Mouse (Mus musculus) ES-Bruce4 (cell line): ENCODE measurements around the gene Itga2. TPM values are rescaled to one million over a fixed set of nuclear protein-coding genes. Genes with fewer than 3 reads are reported as not detected.
A peak's percentile ranks its signal among the peaks of the same experiment; 100 is the strongest.

Experiments
- H3K27ac ChIP-seq: 2 replicates; pipeline ENCODE4 v1.5.1; 2012; ENCODE audit warnings: low read length, inconsistent platforms; ENCODE audit not compliant: insufficient read depth
- H3K27me3 ChIP-seq: 2 replicates; pipeline ENCODE4 v1.6.1; 2012; ENCODE audit warnings: mild to moderate bottlenecking, low read length, inconsistent platforms; ENCODE audit not compliant: control insufficient read depth, poor library complexity, insufficient read depth, severe bottlenecking
- H3K36me3 ChIP-seq: 2 replicates; pipeline ENCODE4 v1.6.1; 2012; ENCODE audit warnings: inconsistent platforms, mild to moderate bottlenecking, low read length, moderate library complexity; ENCODE audit not compliant: control insufficient read depth, poor library complexity, insufficient read depth, severe bottlenecking
- H3K4me1 ChIP-seq: one replicate; pipeline ENCODE4 v1.8.1; 2011; ENCODE audit warnings: low read length; ENCODE audit not compliant: control insufficient read depth, insufficient read depth
- H3K4me3 ChIP-seq: 2 replicates; pipeline ENCODE4 v1.5.1; 2011; ENCODE audit warnings: low read depth, mild to moderate bottlenecking, low read length
- H3K9ac ChIP-seq: 2 replicates; pipeline ENCODE4 v1.6.1; 2012; ENCODE audit warnings: low read depth, mild to moderate bottlenecking, inconsistent platforms; ENCODE audit not compliant: poor library complexity, severe bottlenecking
- H3K9me3 ChIP-seq: replicated peaks from 2 replicates; pipeline ENCODE4 v1.6.1; 2012; ENCODE audit warnings: mild to moderate bottlenecking, low read length, inconsistent platforms; ENCODE audit not compliant: control insufficient read depth, poor library complexity, insufficient read depth, severe bottlenecking
- CTCF ChIP-seq: IDR thresholded peaks from one replicate; pipeline ENCODE4 v1.8.1; 2011; ENCODE audit warnings: low read depth, low read length
- EP300 ChIP-seq: IDR thresholded peaks from 2 replicates; pipeline ENCODE4 v1.6.1; 2011; ENCODE audit warnings: low read depth, low read length; ENCODE audit not compliant: insufficient read depth
- POLR2A ChIP-seq: IDR thresholded peaks from one replicate; pipeline ENCODE4 v1.8.1; 2011; ENCODE audit warnings: low read length; ENCODE audit not compliant: insufficient read depth
- polyA plus RNA-seq: library from polyadenylated mRNA; stranded (reverse); fragments of >200 nt; gene quantifications from 2 replicates; pipeline ENCODE4 v1.2.4, GENCODE M21; 2011; ENCODE audit warnings: low read depth; ENCODE audit not compliant: missing spikeins, insufficient read depth, insufficient read length

Itga2 gene
- polyA plus RNA-seq, 1 experiment = 0.16 TPM

DNA sequence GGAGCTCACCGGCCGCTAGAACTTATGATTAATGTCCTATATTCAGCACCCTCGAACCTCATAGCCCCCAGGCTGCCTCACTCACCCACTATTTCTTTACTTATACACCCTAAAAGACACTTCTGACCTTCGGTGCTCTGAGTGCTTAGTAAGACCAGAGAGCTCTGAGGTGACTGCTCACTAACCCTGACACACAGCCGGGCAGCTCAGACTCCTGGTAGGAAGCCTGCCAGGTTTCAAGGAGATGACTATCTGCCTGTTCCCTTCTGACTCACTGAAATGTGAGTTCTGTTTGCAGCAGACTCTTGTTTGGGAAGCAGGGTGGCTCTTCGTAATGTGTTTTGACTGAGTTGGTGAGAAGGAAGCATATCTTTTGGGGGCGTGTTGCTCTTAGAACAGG, 1.6 kb upstream of the Itga2 start:
- no peak for TF ChIP-seq CTCF
- no peak for TF ChIP-seq POLR2A
- TF ChIP-seq EP300 = no peak
- H3K27ac ChIP-seq = no peak overlapping the region

DNA sequence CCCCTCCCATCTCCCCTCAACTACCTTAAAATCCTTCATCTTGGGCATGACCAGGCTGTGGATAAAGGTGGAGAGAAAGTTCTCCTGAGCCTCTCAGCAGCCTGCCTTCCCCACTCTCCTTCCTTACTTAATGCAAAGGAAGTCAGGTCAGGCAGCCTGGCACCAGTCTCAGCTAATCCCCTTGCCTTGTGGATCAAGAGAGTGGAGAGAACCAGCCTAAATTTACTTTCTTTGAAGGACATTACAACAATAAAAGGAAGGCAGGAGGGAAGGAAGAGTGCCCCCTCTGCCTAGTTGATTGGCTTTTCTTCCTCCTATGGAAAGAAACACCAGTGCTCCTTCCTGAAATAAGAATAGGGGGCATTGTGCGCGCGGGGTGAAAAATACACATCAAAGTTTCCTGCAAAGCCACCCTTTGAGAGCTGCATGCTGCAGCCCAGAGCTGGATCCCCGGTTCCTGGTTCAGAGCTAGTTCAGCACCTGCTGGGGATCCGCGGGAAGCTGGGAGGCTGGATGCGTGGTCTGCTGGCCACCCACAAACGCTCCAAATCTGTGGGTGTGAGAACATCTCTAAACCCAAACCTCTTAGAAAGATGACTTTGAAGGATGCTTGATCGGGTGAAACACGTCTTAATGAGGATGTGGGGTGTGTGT, 777 bp downstream of the Itga2 start:
- Histone ChIP-seq H3K27ac (no peak overlapping the region), H3K4me1 (no peaks in the 10 kb centered on the region), H3K27me3 (peaks cover 2% of the 10 kb centered on the region; the same call in 1 of the 2 replicates), H3K4me3 (peak overlapping the region; percentile 53), H3K36me3 (no peaks in the 10 kb centered on the region), H3K9me3 (no peaks in the 10 kb centered on the region), H3K9ac (no peak overlapping the region)
- no peak for TF ChIP-seq EP300
- TF ChIP-seq POLR2A = no peak
- TF ChIP-seq CTCF = no peak

More for the DNA sequence above, 1.6 kb upstream of the Itga2 start:
- Histone ChIP-seq H3K36me3 (no peaks in the 10 kb centered on the region), H3K4me3 (no peak overlapping the region), H3K9me3 (no peaks in the 10 kb centered on the region), H3K9ac (no peak overlapping the region), H3K4me1 (no peaks in the 10 kb centered on the region), H3K27me3 (peaks cover 2% of the 10 kb centered on the region; the same call in 1 of the 2 replicates)

DNA sequence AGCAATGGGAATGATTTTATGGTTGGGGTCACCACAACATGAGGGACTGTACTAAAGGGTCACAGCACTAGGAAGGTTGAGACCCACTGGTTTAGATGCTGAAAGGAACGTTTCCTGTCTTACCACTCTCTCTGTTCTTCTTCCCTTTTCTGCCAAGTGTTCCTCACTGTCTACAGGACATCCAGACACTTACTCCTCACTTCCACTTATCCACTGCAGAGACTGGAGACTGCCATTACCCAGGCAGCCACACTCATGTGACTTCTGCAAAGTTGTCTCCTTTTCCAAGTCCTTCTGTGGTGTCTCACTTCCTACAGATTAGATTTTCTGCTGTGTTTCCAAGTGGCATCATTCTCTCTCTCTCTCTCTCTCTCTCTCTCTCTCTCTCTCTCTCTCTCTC, 7.1 kb downstream of the Itga2 start:
- Histone ChIP-seq H3K9ac (no peak overlapping the region), H3K9me3 (no peaks in the 10 kb centered on the region), H3K4me1 (no peaks in the 10 kb centered on the region), H3K27me3 (no peaks in the 10 kb centered on the region), H3K4me3 (no peak overlapping the region), H3K36me3 (no peaks in the 10 kb centered on the region), H3K27ac (no peak overlapping the region)
- no peak for TF ChIP-seq CTCF
- no peak for TF ChIP-seq EP300
- TF ChIP-seq POLR2A = no peak

DNA sequence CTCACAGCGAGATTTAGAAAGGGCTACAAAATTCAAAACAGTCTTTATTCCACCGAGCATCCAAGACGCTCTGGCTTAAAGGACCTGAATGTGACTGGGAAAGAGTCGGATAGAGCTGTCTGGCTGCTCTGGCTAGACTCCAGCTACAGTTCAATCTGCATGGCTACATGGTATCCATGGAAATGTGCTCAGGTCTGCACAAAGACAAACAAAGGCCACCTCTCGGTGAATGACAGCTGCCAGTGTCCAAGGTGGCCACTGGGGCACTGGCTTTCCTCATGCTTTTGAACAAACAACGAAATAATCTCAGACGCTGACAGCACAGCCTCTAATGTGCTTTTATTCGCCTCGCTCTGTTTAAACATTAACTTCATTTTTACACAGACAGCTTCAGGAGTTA, 8.6 kb downstream of the Itga2 start:
- Histone ChIP-seq H3K27me3 (no peaks in the 10 kb centered on the region), H3K9ac (no peak overlapping the region), H3K27ac (no peak overlapping the region), H3K36me3 (no peaks in the 10 kb centered on the region), H3K9me3 (no peaks in the 10 kb centered on the region), H3K4me1 (no peaks in the 10 kb centered on the region), H3K4me3 (no peak overlapping the region)
- TF ChIP-seq POLR2A = no peak
- TF ChIP-seq CTCF = no peak
- TF ChIP-seq EP300 = no peak

DNA sequence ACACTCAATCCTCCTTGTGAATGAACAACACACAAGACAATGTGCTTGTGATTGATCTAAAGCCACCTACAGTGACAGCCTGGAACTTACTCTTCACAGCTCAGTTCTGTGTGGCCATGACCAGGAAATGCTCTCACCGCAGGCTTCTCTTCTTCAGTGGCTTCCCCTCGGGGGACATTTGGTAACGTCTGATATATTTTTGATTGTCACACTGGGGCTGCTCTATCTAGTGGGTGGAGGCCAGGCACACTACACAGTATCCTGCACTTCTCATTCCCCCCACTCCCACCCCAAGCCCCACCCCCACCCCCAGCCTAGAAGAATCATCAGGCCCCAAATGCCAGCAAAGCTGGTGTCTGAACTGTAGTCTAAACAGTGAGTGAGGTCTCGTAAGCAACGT, 16.1 kb downstream of the Itga2 start:
- Histone ChIP-seq H3K4me1 (no peaks in the 10 kb centered on the region), H3K9ac (no peak overlapping the region), H3K9me3 (no peaks in the 10 kb centered on the region), H3K4me3 (no peak overlapping the region), H3K27me3 (no peaks in the 10 kb centered on the region), H3K27ac (no peak overlapping the region), H3K36me3 (no peaks in the 10 kb centered on the region)
- TF ChIP-seq POLR2A = no peak
- no peak for TF ChIP-seq EP300
- TF ChIP-seq CTCF = no peak

DNA sequence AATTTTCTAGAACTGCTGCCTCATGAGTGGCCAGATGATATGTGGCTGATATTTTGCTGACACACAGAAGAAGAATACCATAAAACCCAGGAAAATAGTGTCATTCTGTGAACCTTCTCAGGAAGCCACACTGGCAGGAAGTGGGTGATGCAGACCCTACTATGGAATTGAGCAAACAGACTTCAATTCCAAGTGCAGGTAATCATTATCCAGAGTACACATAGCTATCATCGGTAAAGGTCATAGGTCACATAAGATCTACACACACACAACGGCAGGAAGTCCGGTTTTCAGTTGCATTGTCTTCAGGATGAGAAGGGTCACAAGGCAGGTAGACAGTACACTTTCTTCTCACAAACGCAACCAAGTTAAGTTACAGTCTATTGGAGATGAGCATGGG, 16.9 kb downstream of the Itga2 start:
- TF ChIP-seq CTCF (no peak), EP300 (no peak), POLR2A (no peak)
- Histone ChIP-seq H3K9ac (no peak overlapping the region), H3K27ac (no peak overlapping the region), H3K27me3 (no peaks in the 10 kb centered on the region), H3K4me1 (no peaks in the 10 kb centered on the region), H3K9me3 (no peaks in the 10 kb centered on the region), H3K36me3 (no peaks in the 10 kb centered on the region), H3K4me3 (no peak overlapping the region)
